Mouse (Mus musculus) CD8-positive naive resting alpha-beta T cell, adult 2 months (primary cell): Measurements from ENCODE around the gene Kansl1.

Experiments
- DNase-seq, 2 experiments: peaks; one replicate each; pipeline ENCODE4 v3.0.0; 2022; ENCODE audit warnings: low read depth in 2 of 2, low spot score in 2 of 2

Kansl1 gene

DNA sequence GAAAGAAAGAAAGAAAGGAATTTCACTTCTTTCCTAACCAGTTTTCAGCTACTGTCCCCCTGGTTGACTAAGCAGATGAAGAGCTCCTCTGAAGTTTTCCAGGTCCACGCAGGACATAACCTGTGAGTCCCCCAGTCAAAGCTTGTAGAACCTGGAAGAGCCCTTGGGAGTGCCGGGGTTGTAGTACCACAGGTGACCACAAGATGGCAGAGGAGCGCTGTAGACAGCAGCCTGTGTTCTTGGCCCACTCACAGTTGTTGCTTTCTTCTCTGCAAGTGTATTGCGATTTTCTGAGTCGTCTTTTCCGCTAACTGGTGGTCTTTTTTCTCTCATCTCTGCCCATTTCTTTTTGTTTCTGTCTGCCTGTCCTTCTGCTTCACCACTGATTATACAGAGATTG is 153.0 kb downstream of the Kansl1 start:
- DNase-seq = peak; percentile 68 to 79

DNA sequence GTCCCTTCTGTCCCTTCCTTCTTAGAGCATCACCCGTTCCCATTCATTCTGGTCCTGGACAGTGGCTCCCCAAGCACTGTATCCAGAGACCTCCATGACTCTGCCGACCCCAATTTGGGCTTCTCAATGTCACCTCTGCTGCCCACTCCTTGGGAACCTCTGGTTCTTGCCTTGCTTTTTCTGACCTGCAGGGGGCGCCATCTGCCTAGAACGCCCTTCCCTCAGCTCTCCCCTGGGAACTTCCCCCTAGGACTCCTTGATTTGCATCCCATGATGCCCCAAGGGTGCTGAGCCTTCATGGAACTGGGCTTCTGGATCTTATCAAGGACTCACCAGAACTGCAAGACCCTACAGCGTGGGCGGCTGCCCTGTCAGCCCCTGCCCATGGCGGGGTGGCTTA is 157.0 kb downstream of the Kansl1 start:
- DNase-seq = no peak

DNA sequence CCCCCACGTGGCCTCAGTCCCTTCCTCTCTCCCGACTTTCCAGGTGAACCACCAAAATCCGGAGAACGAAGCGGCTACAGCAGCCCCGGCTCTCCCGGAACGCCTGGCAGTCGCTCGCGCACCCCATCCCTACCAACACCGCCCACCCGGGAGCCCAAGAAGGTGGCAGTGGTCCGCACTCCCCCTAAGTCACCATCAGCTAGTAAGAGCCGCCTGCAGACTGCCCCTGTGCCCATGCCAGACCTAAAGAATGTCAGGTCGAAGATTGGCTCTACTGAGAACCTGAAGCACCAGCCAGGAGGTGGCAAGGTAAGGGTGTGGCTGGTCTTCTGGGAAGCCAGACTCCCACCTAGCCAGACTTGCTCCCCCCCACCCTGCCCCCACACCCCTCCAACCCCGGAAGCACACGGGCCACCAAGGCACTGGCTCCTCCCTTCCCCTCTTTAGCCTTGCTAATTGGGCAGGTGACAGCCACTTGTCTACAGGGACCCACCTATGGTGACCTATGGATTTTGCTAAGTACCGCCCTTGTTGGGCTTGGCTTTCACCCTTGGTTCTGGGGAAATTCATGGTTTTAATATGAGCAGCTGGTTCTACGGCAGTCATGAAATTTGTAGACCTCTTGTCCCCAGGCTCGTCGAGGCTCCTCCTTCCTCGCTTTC is 158.3 kb downstream of the Kansl1 start:
- peak in 1 of 2 experiments; percentile 22 for DNase-seq

DNA sequence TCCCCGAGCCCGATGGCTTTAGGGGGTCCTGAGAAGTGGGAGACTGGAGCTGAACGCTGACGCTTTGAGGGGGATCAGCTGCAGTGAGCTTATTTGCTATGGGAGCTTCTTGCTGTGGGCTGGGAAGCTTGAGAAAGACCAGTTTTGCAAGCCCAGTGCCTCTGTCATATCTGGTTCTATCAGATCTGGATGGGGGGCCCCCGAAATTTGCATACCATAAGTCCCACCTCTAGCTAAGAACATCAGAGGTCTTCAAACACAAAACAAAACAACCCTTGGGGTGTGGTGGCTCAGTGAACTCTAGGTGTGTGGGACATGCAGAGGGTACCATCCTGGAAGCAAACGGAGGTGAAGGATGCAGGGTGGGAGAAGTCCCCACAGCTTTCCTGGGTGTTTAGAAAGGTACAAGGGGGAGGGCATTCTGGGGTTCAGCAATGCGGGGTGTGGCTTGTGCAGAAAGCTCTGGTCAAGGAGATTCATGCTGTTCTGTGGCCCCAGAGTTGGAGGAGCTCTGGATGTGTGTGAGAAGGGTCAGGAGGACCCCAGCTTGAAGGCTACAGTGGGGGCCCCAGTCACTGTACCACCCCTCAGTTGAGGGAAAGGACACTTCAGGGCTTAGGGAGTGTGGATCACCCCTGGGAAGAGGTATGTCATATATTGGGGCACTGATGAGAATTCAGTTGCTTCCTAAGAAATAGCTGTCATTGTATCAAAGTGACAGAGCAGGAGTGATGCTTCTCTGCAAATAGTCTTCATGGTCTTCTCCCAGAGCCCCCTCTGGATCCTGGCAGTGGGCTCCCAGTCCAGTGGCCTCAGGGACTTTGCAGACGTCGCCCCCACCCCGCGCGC is 159.1 kb downstream of the Kansl1 start:
- no peak for DNase-seq

DNA sequence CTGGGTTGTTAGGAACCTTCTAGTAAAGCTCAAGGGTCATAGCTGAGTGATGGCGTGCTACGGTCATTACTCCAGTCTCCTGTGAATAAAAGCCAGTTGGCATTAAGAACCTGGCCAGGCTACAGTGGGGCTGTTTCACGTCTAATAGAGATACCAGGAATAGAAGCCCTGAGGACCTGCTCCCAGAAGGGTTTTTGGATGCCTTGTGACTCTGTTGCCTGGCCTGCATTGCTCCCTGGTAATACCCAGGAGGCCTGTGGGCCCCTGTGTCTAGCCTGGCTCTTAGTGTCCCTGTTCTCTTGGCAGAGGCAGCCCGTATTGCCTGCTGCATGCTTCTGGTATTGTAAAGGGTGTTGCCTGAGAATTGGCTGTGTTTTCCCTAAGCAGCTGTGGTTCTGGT is 161.5 kb downstream of the Kansl1 start:
- DNase-seq = no peak

DNA sequence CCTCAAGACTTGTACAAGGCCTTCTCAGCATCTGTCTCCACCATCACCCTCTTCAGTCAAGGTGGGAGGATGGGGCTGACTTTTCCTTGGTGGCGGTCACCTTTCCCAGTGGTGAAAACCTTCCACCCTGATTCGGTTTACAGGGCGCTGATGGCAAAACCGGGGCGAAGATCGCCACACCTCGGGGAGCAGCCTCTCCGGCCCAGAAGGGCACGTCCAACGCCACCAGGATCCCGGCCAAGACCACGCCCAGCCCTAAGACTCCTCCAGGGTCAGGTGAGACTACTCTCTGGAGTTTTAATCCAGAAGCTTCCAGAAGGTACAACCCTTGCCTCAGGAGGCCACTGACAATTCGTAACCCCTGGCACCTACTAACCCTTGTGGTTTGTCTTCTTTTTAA is 162.2 kb downstream of the Kansl1 start:
- DNase-seq = no peak

DNA sequence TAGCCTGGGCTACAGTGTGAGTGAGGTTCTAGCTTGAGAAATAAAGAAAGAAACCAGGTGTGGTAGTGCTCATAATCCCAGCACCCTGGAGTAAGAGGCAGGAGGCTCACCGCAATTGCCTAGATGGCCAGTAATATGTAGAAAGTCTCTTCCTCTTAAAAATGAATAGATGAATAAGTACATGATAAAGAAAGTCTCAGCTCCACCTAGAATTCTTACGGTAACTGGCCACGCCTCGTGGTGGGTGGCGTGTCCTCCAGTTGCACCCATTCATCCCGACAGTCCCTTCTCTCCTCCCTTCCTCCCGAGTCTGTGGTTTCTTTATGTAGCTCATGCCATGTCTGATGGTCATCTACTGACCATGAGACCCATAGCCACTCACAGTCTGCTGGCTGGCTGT is 162.9 kb downstream of the Kansl1 start:
- no peak for DNase-seq

DNA sequence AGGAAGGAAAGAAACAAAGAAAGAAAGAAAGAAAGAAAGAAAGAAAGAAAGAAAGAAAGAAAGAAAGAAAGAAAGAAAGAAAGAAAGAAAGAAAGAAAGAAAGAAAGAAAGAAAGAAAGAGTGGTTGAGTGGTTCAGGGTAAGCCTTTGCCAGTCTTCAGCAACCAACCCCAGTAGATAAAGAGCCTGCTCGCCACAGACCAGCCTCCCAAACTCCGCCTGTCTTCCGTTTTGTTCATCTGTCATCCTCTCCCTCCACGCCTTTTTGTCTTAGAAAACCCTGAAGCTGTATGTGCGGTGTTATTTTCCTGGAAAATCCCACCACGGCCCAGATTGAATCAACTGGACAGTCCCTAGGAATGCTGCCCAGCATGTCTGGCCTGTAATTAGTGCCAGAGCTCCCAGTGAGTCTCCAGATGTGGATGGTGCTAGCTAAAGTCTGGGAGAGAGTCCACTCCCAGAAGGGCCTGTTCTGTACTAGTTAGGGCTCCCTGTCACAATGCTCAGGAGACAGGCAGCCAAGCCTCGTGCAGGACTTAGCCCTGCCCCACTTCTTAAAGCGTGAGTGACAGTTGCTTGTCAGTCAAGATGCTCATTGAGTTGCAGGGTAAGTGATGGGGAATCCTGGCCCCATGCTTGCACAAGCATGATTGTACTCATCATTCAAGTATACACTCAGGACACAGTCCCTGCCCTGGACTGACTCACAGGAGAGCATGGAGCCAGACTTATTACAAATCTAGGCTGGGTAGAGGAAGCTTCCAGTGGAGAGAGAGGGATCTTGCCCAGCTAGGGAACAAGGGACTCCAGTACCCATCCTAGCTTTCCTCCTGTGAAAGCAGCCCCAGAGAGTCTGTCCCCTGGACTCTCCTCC is 165.3 kb downstream of the Kansl1 start:
- DNase-seq = no peak

DNA sequence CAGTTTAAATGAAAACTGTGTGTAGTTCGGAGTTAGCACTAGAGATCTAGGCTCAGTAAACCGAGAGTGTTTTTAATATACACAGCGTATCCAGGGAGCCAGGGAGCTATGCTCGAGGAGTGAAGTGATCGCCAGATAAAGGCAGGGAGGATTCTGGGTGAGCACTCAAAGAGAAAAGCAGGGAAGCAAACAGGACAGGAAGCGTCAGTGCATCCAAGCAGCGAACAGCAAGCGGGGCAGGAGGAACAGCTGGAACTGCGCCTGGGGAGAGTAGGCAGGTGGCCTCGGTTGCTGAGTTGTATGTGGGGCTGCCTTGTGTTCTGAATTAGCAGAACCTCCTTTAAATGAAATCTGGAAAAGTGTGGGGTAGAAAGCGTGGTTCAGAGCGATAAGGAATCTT is 166.0 kb downstream of the Kansl1 start:
- no peak for DNase-seq

DNA sequence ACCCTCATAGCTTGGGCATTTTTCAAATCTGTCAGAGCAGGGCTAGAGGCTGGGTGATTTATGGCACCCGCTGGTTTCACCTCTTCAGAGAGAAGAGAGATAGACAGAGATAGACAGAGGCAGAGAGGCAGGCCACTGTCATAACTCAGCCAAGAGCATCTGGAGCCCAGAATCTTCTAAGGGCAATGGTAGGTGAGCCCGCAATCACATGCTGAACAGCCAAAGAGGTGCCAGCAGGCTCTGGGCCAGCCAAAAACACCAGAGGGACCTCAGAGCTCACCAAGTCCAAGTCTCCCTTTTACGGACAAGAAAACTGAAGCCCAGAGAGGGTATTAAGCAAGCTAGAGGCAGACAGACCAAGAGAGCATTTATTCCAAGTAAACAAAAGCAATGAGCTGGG is 171.0 kb downstream of the Kansl1 start:
- no peak for DNase-seq

DNA sequence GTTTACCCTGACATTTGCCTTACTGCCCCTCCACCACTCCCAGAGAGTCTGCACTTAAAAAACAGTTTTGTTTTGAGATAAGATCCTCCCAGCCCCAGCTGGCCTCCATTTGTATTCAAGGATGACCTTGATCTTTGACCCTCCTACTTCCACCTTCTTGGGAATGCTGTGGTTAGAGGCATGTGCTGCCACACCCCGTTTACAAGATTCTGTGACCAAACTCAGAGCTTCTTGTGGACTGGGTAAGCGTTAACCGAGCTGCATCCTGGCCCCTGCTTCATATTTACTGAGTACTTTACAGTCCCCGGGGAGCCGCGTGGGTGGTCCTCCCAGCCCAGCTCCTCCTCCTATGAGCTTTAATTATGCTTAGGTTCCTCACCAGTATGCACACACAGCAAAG is 173.0 kb downstream of the Kansl1 start:
- DNase-seq = no peak

DNA sequence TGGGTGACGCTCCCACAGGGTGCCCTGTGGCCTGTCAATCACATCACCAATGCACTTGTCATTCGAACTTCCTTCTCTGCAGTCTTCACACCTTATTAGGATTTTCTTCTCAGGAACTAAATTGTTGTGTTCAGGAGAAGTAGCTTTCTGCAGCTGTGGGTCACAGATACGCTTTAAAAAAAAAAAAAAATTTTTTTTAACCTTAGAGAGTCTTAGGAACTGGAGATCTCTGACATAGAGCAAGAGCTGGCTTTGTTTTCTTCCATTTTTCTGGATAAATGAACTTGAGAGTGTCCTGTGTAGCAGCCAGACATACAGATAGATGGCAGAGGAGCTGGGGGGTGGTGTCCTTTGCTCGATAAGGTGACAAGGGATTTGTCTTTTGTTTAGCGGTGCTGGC is 173.5 kb downstream of the Kansl1 start:
- no peak for DNase-seq

DNA sequence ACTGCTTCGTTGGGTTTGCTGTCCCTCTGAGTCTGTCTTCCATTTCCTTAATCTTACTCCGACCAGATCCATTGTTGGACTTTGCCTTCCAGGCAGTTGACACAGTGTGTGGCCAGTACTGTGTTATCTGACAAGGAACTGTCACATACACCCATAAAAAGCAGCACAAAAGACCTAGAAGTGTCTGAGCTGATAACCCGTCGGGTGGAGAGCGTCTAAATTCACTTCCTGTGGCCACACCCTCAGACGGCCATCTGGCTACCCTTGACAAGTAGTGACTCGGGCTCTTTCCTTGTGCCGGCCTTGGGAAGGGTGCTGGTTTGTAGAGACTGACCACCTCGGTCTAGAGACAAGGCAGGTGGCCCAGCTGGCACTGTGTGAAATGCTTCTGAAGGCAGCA is 175.4 kb downstream of the Kansl1 start:
- no peak for DNase-seq

DNA sequence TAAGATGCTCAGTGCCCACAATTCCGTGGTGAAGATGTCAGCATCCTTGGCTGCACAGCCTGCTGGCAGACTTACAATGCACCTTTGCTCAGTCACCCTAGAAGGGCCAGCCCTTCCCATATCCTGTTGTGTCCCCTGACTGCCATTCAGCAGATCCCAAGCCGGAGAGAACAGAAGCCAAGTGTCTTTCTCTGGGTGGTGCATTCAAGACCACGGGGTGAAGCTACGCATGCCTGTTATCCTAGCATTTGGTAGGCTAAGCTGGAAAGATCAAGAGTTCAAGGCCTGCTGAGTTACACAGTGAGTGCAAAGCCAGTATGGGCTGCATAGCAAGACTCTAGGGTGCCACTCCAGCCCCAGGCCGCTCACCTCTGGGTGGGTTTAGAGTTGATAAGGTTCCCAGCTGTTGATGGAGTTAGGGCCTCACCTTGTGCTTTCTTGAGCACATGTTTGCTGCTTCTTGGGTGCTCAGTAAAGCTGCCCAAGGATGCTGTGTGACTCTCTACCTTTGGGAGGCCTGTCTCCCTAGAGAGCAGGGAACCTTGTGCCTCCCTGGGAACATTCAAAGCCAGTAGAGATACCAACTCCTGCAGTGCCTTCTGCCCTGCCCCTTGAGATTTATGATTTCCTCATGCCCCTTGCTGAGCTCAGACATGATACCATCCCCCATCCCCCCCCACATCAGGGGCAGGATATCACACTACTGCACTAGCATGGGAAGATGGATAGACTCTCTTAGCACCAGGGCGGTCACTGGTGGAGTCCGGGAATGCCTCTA is 176.0 kb downstream of the Kansl1 start:
- DNase-seq = no peak

DNA sequence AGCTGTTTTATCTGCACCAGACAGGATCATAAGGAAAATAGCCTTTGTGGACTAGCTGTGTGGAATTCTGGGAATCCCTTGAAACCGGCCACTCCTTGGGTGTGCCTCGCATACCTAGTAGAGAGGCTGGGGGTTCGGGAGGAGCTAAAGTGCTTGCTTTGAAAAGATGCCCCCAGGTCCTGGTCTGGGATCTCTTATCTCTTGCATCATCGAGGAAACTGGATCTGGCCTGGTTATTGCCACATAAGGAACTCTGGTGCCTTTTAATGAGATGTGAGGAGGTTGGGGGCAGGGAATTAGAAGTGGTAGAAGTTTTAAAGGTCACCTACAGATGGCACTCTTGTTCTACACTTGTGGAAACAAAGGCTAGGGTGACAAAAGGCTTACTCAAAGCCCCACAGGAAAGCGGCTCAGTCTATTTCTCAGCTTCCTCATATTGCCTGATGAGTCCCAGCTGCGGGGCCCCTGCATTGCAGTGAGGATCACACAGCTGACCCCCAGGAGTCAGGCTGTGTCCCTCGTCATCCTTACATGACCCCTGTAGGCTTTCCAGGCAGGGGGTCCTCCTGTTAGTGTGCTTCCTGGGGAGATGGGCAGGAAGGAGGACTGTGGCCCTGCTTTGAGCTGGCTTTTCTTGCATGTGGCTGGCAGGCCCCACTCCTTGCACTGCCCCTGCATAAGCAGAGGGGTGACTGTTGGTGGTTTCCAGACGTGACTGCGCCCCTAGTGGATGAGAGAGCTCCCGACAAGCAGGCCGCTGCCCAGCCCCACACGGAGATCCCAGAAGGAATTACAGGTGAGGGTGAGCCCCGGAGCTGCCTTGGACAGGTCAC is 179.2 kb downstream of the Kansl1 start:
- peak in 1 of 2 experiments; percentile 28 for DNase-seq

DNA sequence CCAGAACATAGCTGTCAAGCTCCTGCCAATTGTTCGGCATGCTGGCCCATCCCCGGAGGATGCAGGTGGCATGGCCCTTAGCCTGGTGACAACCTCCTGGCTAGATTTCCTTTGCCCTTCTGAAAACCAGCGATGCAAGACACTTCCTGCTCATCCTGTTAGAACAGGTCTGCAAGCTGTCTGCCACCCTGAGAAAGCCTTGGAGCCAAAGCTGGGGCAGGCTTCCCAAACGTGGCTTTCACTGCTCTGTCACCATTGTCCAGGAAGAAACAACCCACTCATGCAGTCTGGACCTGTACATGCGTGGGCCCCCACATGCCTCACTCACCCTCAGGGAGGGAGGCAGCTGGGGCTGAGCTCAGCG is 179.8 kb downstream of the Kansl1 start:
- no peak for DNase-seq

DNA sequence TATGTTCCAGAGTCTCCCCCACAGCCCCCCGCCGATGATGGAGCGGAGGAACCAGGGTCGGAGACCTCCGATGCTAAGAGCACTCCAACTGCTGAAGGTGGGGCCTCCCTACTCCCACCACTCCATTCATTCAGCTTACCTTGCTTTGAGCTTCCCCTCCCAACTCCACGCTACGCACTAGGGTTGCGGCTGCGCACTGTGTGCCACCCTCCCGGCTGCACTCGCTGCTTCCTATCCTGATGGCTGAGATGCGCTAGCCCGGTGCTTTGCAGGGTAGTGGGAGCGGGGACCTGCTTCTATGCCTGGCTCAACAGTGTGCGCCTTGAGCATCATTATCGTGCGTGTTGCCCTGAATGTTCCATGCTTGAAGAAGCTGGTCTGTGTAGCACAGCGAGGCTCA is 181.5 kb downstream of the Kansl1 start:
- no peak for DNase-seq
